Mouse (Mus musculus): ENCODE data around the gene Ift27. TPM values are rescaled to one million over a fixed set of nuclear protein-coding genes. Genes with fewer than 3 reads are reported as not detected.
A peak's percentile ranks its signal among the peaks of the same experiment; 100 is the strongest.

Ift27 gene
- total and polyA plus RNA-seq, 3 experiments = 15.4 to 97.5 (median 15.7) TPM

DNA sequence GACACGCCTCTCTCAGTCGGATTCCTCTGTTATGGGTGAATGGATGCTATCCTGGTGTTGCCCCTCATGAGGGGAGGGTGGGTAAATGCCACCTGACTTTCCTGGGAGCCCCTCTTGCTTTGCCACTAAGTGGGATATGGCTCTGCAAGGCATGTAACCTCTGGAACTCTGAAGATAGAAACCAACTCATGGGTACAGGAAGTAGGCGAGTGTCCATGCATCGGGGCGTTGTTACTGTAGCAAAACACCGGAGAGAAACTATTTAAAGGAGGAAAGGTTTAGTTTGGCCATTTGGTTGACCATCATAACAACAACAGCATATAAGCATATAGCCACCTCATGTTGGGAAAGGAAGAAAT lies 959 bp upstream of the Ift27 start:
- no peak for TF ChIP-seq TAL1 (conservative IDR thresholded peaks at IDR 0.05; ENCODE audit: low read depth, low read length)
- no peak for TF ChIP-seq POLR2AphosphoS5 (IDR thresholded peaks at IDR 0.05; ENCODE audit: insufficient replicate concordance, low read depth, low read length)
- no peak for TF ChIP-seq CTCF (IDR thresholded peaks at IDR 0.05; ENCODE audit: low read depth, low read length)
- no peak for TF ChIP-seq GATA1 (IDR thresholded peaks at IDR 0.05; ENCODE audit: borderline replicate concordance, low read length)
- no peak for TF ChIP-seq GATA2 (IDR thresholded peaks at IDR 0.05; ENCODE audit: borderline replicate concordance, low read depth, low read length)
- no peak for ATAC-seq (ENCODE audit: extremely low read depth, insufficient number of reproducible peaks, low FRiP score, poor library complexity, severe bottlenecking)
- H3K9me3 ChIP-seq (replicated peaks) = no peaks in the 10 kb centered on the region
- peaks cover 45% of the 10 kb centered on the region for H3K4me1 ChIP-seq (ENCODE audit: insufficient read depth, low read depth, low read length)
- H3K4me3 ChIP-seq (ENCODE audit: low read depth, low read length) = peak overlapping the region; percentile 90
- H3K27me3 ChIP-seq (ENCODE audit: insufficient read depth, low read length) = peaks cover 13% of the 10 kb centered on the region
- peaks cover 26% of the 10 kb centered on the region for H3K36me3 ChIP-seq (replicated peaks)
- no peak for DNase-seq (ENCODE audit: low spot score)

DNA sequence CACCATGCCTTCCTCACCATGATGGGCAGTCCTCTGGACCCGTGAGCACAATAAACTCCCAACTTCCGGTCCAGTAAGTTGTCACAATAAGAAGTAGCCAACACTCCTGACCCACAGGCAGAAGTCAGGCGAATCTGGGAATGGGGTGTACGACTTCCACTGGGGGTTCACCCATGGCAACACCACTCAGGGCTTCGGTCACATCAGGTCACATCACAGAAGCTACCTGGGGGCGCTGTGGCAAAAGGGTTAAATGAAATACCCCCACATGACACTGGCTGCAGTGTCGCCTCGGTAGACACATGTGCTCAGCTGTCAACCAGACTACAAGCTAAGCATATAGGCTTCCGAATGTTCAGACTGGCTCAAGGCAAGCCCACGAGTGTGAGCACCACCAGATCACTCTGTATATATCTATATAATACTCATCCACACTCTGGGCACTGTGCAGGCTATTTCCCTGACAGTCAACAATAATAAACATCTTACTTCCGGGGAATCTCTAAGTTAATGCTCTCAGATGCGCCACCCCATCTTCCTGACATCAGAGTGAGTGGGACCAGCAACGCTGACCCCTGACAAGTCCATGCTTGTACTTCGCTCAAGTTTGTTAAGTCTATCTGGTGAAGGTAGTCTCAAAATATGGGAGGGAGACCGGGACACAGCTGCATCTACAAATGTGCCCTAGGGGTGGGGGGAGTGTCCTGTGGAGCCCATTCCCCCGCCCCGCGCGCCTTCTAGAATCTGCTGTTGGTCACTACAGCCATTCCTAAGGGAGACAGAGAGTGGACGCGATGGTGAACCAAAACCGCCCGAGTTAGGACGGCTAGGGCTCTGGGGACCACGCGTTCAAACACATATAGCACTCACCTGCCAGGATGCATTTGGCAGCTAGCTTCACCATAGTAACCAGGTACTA lies 749 bp downstream of the Ift27 start:
- DNase-seq (ENCODE audit: low spot score) = no peak
- peaks cover 43% of the 10 kb centered on the region for H3K4me1 ChIP-seq (ENCODE audit: insufficient read depth, low read depth, low read length)
- H3K4me3 ChIP-seq (ENCODE audit: low read depth, low read length) = peak overlapping the region; percentile 90

DNA sequence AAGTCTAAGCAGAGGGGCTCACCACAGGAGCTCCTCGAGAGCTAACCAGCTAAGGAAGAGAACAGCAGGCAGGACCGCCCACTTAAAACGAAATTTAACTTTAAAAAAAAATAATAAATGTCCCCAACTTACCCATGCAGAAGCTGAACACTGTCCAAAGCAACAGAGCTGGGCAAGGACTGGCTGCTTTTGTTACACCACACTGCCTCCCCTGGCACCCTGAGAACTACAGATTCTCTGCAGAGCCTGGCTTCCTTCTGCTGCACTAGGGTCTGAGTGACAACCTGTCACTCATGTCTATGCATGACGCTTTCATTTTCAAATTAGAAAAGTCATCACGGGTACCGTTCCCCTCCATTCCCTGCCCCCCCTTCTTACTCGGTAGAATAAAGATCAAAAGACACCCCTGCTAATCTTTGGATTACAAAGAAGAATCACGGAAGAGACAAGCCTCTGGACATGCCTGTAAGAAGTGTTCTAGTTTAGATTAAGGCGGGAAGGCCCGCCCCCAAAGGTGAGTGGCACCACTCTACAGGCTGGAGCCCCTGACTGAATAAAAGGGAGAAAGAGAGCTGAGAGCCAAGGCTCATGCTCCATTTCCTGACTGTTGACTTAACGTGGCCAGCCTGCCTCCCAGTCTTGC lies 1.5 kb downstream of the Ift27 start:
- Histone ChIP-seq H3K9me3 (replicated peaks) (no peaks in the 10 kb centered on the region), H3K27me3 (ENCODE audit: insufficient read depth, low read length) (peaks cover 3% of the 10 kb centered on the region; the same call in 1 of the 2 replicates), H3K4me1 (ENCODE audit: insufficient read depth, low read depth, low read length) (peaks cover 41% of the 10 kb centered on the region), H3K4me3 (ENCODE audit: low read depth, low read length) (peak overlapping the region; percentile 90; the same call in 1 of the 2 replicates), H3K36me3 (replicated peaks) (peaks cover 51% of the 10 kb centered on the region)
- no peak for TF ChIP-seq POLR2AphosphoS5 (IDR thresholded peaks at IDR 0.05; ENCODE audit: insufficient replicate concordance, low read depth, low read length)
- TF ChIP-seq GATA2 (IDR thresholded peaks at IDR 0.05; ENCODE audit: borderline replicate concordance, low read depth, low read length) = no peak
- TF ChIP-seq TAL1 (conservative IDR thresholded peaks at IDR 0.05; ENCODE audit: low read depth, low read length) = no peak
- TF ChIP-seq CTCF (IDR thresholded peaks at IDR 0.05; ENCODE audit: low read depth, low read length) = no peak
- no peak for TF ChIP-seq GATA1 (IDR thresholded peaks at IDR 0.05; ENCODE audit: borderline replicate concordance, low read length)
- ATAC-seq (ENCODE audit: extremely low read depth, insufficient number of reproducible peaks, low FRiP score, poor library complexity, severe bottlenecking) (no peak), DNase-seq (ENCODE audit: low spot score) (no peak)

More for the DNA sequence above, 749 bp downstream of the Ift27 start:
- Histone ChIP-seq H3K9me3 (replicated peaks) (no peaks in the 10 kb centered on the region), H3K27me3 (ENCODE audit: insufficient read depth, low read length) (peaks cover 6% of the 10 kb centered on the region; the same call in 1 of the 2 replicates), H3K36me3 (replicated peaks) (peaks cover 43% of the 10 kb centered on the region)
- TF ChIP-seq GATA2 (IDR thresholded peaks at IDR 0.05; ENCODE audit: borderline replicate concordance, low read depth, low read length) = no peak
- no peak for TF ChIP-seq TAL1 (conservative IDR thresholded peaks at IDR 0.05; ENCODE audit: low read depth, low read length)
- TF ChIP-seq CTCF (IDR thresholded peaks at IDR 0.05; ENCODE audit: low read depth, low read length) = no peak
- TF ChIP-seq GATA1 (IDR thresholded peaks at IDR 0.05; ENCODE audit: borderline replicate concordance, low read length) = no peak
- no peak for TF ChIP-seq POLR2AphosphoS5 (IDR thresholded peaks at IDR 0.05; ENCODE audit: insufficient replicate concordance, low read depth, low read length)
- ATAC-seq (ENCODE audit: extremely low read depth, insufficient number of reproducible peaks, low FRiP score, poor library complexity, severe bottlenecking) = no peak

DNA sequence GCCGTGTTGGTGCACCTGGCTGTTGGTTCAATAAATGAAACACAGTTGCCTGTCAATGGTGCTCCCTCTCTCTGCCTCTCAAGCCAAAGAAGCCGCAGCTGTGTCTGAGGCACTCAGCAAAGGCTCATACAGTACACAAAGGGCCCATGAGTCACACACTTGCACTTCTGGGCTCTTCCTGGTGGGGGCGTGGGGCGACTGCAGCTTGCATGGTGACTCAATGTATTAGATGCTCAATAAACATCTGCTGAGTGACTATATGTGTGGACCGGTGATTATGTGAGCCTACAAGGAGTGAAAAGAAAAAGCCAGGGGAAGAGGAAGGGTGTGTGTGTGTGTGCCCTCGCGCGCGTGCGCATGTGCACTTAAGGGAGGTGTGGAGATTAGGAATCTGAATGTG lies 2.3 kb downstream of the Ift27 start:
- ATAC-seq (ENCODE audit: extremely low read depth, insufficient number of reproducible peaks, low FRiP score, poor library complexity, severe bottlenecking) (no peak), DNase-seq (ENCODE audit: low spot score) (no peak)
- TF ChIP-seq GATA1 (IDR thresholded peaks at IDR 0.05; ENCODE audit: borderline replicate concordance, low read length) (no peak), GATA2 (IDR thresholded peaks at IDR 0.05; ENCODE audit: borderline replicate concordance, low read depth, low read length) (no peak), POLR2AphosphoS5 (IDR thresholded peaks at IDR 0.05; ENCODE audit: insufficient replicate concordance, low read depth, low read length) (no peak), TAL1 (conservative IDR thresholded peaks at IDR 0.05; ENCODE audit: low read depth, low read length) (no peak), CTCF (IDR thresholded peaks at IDR 0.05; ENCODE audit: low read depth, low read length) (no peak)
- Histone ChIP-seq H3K4me3 (ENCODE audit: low read depth, low read length) (no peak overlapping the region), H3K9me3 (replicated peaks) (no peaks in the 10 kb centered on the region), H3K4me1 (ENCODE audit: insufficient read depth, low read depth, low read length) (peaks cover 36% of the 10 kb centered on the region), H3K36me3 (replicated peaks) (peaks cover 58% of the 10 kb centered on the region), H3K27me3 (ENCODE audit: insufficient read depth, low read length) (no peaks in the 10 kb centered on the region)

DNA sequence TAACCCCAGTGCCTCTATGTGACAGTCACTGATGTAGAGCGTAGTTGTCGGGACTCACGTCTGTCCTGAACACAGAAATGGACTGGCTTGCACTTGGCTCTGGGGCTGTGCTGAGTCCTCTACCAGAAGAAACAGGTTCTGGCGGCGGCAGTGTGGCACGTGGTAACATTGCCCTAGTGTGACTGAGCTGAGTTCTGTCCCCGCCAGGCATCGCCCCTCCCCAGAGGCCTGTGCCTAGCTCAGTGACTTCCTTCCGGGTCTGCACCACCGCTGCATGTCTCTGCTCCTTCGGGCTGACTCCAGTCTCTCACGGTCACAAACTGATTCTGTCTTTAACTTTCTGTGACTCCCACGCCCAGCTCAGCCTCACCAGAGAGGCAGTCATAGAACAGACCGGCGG lies 3.2 kb downstream of the Ift27 start:
- no peak for ATAC-seq (ENCODE audit: extremely low read depth, insufficient number of reproducible peaks, low FRiP score, poor library complexity, severe bottlenecking)

DNA sequence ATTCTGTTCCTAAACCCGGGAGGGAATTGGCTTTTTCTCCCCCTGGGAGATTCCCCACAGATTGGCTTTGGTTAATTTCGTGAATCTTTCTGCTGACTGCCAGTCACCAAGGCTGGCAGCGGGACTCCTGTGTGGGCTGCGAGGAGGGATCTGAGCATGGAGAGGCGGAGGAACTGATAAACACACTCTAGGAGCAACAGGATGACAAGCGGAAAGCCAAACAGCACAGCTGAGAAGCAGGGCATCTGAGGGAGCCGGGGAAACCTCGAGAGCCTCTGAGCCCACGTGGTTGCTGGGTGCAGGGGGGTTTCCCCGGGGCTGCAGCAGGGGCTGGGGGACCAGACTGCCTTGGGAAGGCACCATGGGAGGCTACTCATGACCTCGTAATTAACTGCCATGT lies 4.3 kb downstream of the Ift27 start:
- H3K27me3 ChIP-seq (ENCODE audit: insufficient read depth, low read length) = no peaks in the 10 kb centered on the region
- H3K36me3 ChIP-seq (replicated peaks) = peaks cover 78% of the 10 kb centered on the region
- ATAC-seq (ENCODE audit: extremely low read depth, insufficient number of reproducible peaks, low FRiP score, poor library complexity, severe bottlenecking) (no peak), DNase-seq (ENCODE audit: low spot score) (no peak)
- TF ChIP-seq POLR2AphosphoS5 (IDR thresholded peaks at IDR 0.05; ENCODE audit: insufficient replicate concordance, low read depth, low read length) (no peak), CTCF (IDR thresholded peaks at IDR 0.05; ENCODE audit: low read depth, low read length) (no peak), GATA2 (IDR thresholded peaks at IDR 0.05; ENCODE audit: borderline replicate concordance, low read depth, low read length) (no peak), GATA1 (IDR thresholded peaks at IDR 0.05; ENCODE audit: borderline replicate concordance, low read length) (no peak), TAL1 (conservative IDR thresholded peaks at IDR 0.05; ENCODE audit: low read depth, low read length) (no peak)
- H3K9me3 ChIP-seq (replicated peaks) = no peaks in the 10 kb centered on the region
- H3K4me1 ChIP-seq (ENCODE audit: insufficient read depth, low read depth, low read length) = peaks cover 21% of the 10 kb centered on the region
- H3K4me3 ChIP-seq (ENCODE audit: low read depth, low read length) = no peak overlapping the region

More for the DNA sequence above, 3.2 kb downstream of the Ift27 start:
- no peak for DNase-seq (ENCODE audit: low spot score)
- Histone ChIP-seq H3K4me1 (ENCODE audit: insufficient read depth, low read depth, low read length) (peaks cover 32% of the 10 kb centered on the region), H3K27me3 (ENCODE audit: insufficient read depth, low read length) (no peaks in the 10 kb centered on the region), H3K9me3 (replicated peaks) (no peaks in the 10 kb centered on the region), H3K36me3 (replicated peaks) (peaks cover 67% of the 10 kb centered on the region), H3K4me3 (ENCODE audit: low read depth, low read length) (no peak overlapping the region)
- TF ChIP-seq GATA2 (IDR thresholded peaks at IDR 0.05; ENCODE audit: borderline replicate concordance, low read depth, low read length) (no peak), CTCF (IDR thresholded peaks at IDR 0.05; ENCODE audit: low read depth, low read length) (no peak), GATA1 (IDR thresholded peaks at IDR 0.05; ENCODE audit: borderline replicate concordance, low read length) (no peak), POLR2AphosphoS5 (IDR thresholded peaks at IDR 0.05; ENCODE audit: insufficient replicate concordance, low read depth, low read length) (no peak), TAL1 (conservative IDR thresholded peaks at IDR 0.05; ENCODE audit: low read depth, low read length) (no peak)

All from G1E (cell line).